Mouse (Mus musculus): ENCODE measurements around the gene Pde4b.

- TF ChIP-seq CTCF (conservative IDR thresholded peaks at IDR 0.05; ENCODE audit: low read length): no peak
- TF ChIP-seq NANOG (IDR thresholded peaks at IDR 0.05; ENCODE audit: borderline replicate concordance, low read length): no peak
Observed at GRCm38 (mm10) chr4:102618609-102619008, 531.3 kb downstream of the Pde4b start.
